Mouse (Mus musculus) retina, postnatal 1 day (tissue): ENCODE data around the gene Kcnj12.

Experiments
- DNase-seq: peaks from one replicate; pipeline ENCODE4 v3.0.0-alpha.2; 2012

The Kcnj12 gene

GRCm38 (mm10) chr11:61025594-61025993 lies 3.2 kb downstream of the Kcnj12 start:
- no peak for DNase-seq

GRCm38 (mm10) chr11:61026381-61026780 lies 4.0 kb downstream of the Kcnj12 start:
- no peak for DNase-seq

- no peak for DNase-seq
These were observed 4.8 kb downstream of the Kcnj12 start for GRCm38 (mm10) chr11:61027160-61027559.

GRCm38 (mm10) chr11:61028211-61028950 lies 6.0 kb downstream of the Kcnj12 start:
- DNase-seq: peak; percentile 32

- DNase-seq: no peak
These were observed 6.9 kb downstream of the Kcnj12 start for GRCm38 (mm10) chr11:61029116-61029740.

GRCm38 (mm10) chr11:61029864-61030595 lies 7.7 kb downstream of the Kcnj12 start:
- DNase-seq: no peak

- no peak for DNase-seq
These were observed 8.8 kb downstream of the Kcnj12 start for GRCm38 (mm10) chr11:61031137-61031536.

GRCm38 (mm10) chr11:61031658-61032445 lies 9.5 kb downstream of the Kcnj12 start:
- no peak for DNase-seq

- no peak for DNase-seq
These were observed 10.1 kb downstream of the Kcnj12 start for GRCm38 (mm10) chr11:61032481-61032880.

GRCm38 (mm10) chr11:61033160-61033559 lies 10.8 kb downstream of the Kcnj12 start:
- no peak for DNase-seq

GRCm38 (mm10) chr11:61036639-61037038 lies 14.3 kb downstream of the Kcnj12 start:
- no peak for DNase-seq

- no peak for DNase-seq
These were observed 16.0 kb downstream of the Kcnj12 start for GRCm38 (mm10) chr11:61038277-61038782.

- DNase-seq: no peak
These were observed 18.7 kb downstream of the Kcnj12 start for GRCm38 (mm10) chr11:61040856-61041652.

GRCm38 (mm10) chr11:61042593-61042992 lies 20.2 kb downstream of the Kcnj12 start:
- no peak for DNase-seq

GRCm38 (mm10) chr11:61043055-61043992 lies 21.0 kb downstream of the Kcnj12 start:
- DNase-seq: peak; percentile 69

- no peak for DNase-seq
These were observed 22.4 kb downstream of the Kcnj12 start for GRCm38 (mm10) chr11:61044741-61045140.

GRCm38 (mm10) chr11:61047441-61047840 lies 25.1 kb downstream of the Kcnj12 start:
- DNase-seq: no peak

GRCm38 (mm10) chr11:61051151-61051550 lies 28.8 kb downstream of the Kcnj12 start:
- no peak for DNase-seq

GRCm38 (mm10) chr11:61056871-61057270 lies 34.5 kb downstream of the Kcnj12 start:
- no peak for DNase-seq

- DNase-seq: no peak
These were observed 37.5 kb downstream of the Kcnj12 start for GRCm38 (mm10) chr11:61059691-61060457.
